Mouse (Mus musculus): ENCODE measurements at regions not wholly inside any gene's neighbourhood (a gene's known extent, or its start where the extent isn't known, plus 50 kb on each side); places are given as distances from the start of the nearest gene placed in this dataset.

GRCm38 (mm10) chr6:81697284-81697683 lies 226.2 kb upstream of the Gcfc2 start:
- H3K4me3 ChIP-seq (replicated peaks; ENCODE audit: extremely low read depth, low read depth, low read length), result no peak overlapping the region
- H3K4me1 ChIP-seq (ENCODE audit: control insufficient read depth, insufficient read depth, low read length), result no peaks in the 10 kb centered on the region
- WGBS, result 76% methylated on average over 7 of the region's 7 CpGs
- no peak for DNase-seq
- TF ChIP-seq CTCF (IDR thresholded peaks at IDR 0.05; ENCODE audit: insufficient read depth, low read length) (no peak), POLR2A (IDR thresholded peaks at IDR 0.05; ENCODE audit: borderline replicate concordance, extremely low read depth, low read depth, low read length) (no peak)

DNA sequence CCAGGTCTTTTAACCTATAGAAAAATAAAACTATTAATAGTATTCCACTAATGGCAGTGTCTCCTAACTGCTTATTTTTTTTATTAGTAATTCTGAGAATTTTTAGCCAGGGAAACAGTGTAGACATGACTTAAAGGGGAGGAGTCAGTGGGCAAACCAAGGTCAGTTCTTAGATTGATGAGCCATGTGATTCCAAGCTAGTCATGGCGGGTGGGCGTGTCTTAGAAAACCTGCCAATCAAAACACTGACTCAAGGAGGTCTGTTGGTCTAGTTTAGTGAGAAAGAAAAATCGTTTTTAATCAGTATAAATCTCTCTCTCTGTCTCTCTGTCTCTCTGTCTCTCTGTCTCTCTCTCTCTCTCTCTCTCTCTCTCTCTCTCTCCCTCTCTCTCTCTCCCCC lies 225.3 kb upstream of the Gcfc2 start:
- 70% methylated on average over 3 of the region's 3 CpGs for WGBS
- H3K4me3 ChIP-seq (replicated peaks; ENCODE audit: extremely low read depth, low read depth, low read length), result no peak overlapping the region
- H3K4me1 ChIP-seq (ENCODE audit: control insufficient read depth, insufficient read depth, low read length), result no peaks in the 10 kb centered on the region
- TF ChIP-seq CTCF (IDR thresholded peaks at IDR 0.05; ENCODE audit: insufficient read depth, low read length) (no peak), POLR2A (IDR thresholded peaks at IDR 0.05; ENCODE audit: borderline replicate concordance, extremely low read depth, low read depth, low read length) (no peak)
- no peak for DNase-seq

DNA sequence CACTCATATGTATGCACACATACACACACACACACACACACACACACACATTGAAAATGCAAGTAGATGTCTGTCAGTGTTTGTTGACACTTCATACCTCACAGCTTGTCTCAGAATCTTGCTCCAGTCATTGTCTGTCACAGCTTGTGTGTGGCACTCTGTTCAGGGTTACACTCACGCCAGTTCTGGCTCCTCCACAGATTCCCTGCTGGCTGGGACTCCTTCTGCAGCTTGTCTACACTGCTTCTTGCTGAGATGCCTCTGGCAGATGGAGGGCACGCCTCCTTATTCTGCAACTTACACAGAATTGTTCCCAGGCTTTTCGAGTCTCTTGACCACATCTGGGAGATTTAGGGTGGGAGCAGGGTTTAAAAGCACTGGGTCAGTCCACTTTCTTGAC lies 208.6 kb upstream of the Gcfc2 start:
- 56% methylated on average over 3 of the region's 3 CpGs for WGBS
- no peak overlapping the region for H3K4me3 ChIP-seq (replicated peaks; ENCODE audit: extremely low read depth, low read depth, low read length)
- TF ChIP-seq POLR2A (IDR thresholded peaks at IDR 0.05; ENCODE audit: borderline replicate concordance, extremely low read depth, low read depth, low read length) (no peak), CTCF (IDR thresholded peaks at IDR 0.05; ENCODE audit: insufficient read depth, low read length) (no peak)
- no peaks in the 10 kb centered on the region for H3K4me1 ChIP-seq (ENCODE audit: control insufficient read depth, insufficient read depth, low read length)
- no peak for DNase-seq

- Histone ChIP-seq H3K4me3 (replicated peaks; ENCODE audit: extremely low read depth, low read depth, low read length) (no peak overlapping the region), H3K4me1 (ENCODE audit: control insufficient read depth, insufficient read depth, low read length) (no peaks in the 10 kb centered on the region)
- WGBS, result 65% methylated on average over 5 of the region's 5 CpGs
- DNase-seq, result no peak
- TF ChIP-seq CTCF (IDR thresholded peaks at IDR 0.05; ENCODE audit: insufficient read depth, low read length) (no peak), POLR2A (IDR thresholded peaks at IDR 0.05; ENCODE audit: borderline replicate concordance, extremely low read depth, low read depth, low read length) (no peak)
Observed at GRCm38 (mm10) chr6:81716371-81716770, 207.1 kb upstream of the Gcfc2 start.

- 70% methylated on average over 4 of the region's 4 CpGs for WGBS
- DNase-seq, result no peak
- H3K4me1 ChIP-seq (ENCODE audit: control insufficient read depth, insufficient read depth, low read length), result no peaks in the 10 kb centered on the region
- no peak overlapping the region for H3K4me3 ChIP-seq (replicated peaks; ENCODE audit: extremely low read depth, low read depth, low read length)
- TF ChIP-seq POLR2A (IDR thresholded peaks at IDR 0.05; ENCODE audit: borderline replicate concordance, extremely low read depth, low read depth, low read length) (no peak), CTCF (IDR thresholded peaks at IDR 0.05; ENCODE audit: insufficient read depth, low read length) (no peak)
Observed at GRCm38 (mm10) chr6:81724601-81725545, 198.6 kb upstream of the Gcfc2 start.

GRCm38 (mm10) chr6:81731631-81732030 lies 191.8 kb upstream of the Gcfc2 start:
- WGBS, result 39% methylated on average over 5 of the region's 5 CpGs
- H3K4me3 ChIP-seq (replicated peaks; ENCODE audit: extremely low read depth, low read depth, low read length), result no peak overlapping the region
- no peak for TF ChIP-seq POLR2A (IDR thresholded peaks at IDR 0.05; ENCODE audit: borderline replicate concordance, extremely low read depth, low read depth, low read length)
- TF ChIP-seq CTCF (IDR thresholded peaks at IDR 0.05; ENCODE audit: insufficient read depth, low read length), result no peak
- DNase-seq, result no peak
- no peaks in the 10 kb centered on the region for H3K4me1 ChIP-seq (ENCODE audit: control insufficient read depth, insufficient read depth, low read length)

DNA sequence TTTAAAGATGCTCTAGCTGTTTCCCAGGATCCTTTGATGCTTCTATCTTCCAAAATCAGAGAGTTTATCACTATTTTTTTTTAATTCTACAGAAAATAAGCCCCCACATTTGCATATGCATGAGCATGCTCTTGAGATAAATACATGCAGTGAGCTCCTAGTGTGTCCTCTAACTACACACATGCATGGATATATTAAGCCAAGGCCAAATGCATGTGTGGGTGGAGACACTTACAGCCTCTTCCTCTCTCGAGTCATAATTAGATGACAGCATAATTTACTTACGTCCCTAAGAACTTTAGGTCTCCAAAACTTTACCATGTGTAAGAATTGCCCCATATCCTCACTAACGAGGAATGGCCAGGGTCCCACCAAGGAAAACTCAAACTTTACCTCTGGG lies 189.9 kb upstream of the Gcfc2 start:
- Histone ChIP-seq H3K4me3 (replicated peaks; ENCODE audit: extremely low read depth, low read depth, low read length) (no peak overlapping the region), H3K4me1 (ENCODE audit: control insufficient read depth, insufficient read depth, low read length) (no peaks in the 10 kb centered on the region)
- TF ChIP-seq POLR2A (IDR thresholded peaks at IDR 0.05; ENCODE audit: borderline replicate concordance, extremely low read depth, low read depth, low read length) (no peak), CTCF (IDR thresholded peaks at IDR 0.05; ENCODE audit: insufficient read depth, low read length) (no peak)
- 76% methylated on average over 3 of the region's 3 CpGs for WGBS
- DNase-seq, result no peak

DNA sequence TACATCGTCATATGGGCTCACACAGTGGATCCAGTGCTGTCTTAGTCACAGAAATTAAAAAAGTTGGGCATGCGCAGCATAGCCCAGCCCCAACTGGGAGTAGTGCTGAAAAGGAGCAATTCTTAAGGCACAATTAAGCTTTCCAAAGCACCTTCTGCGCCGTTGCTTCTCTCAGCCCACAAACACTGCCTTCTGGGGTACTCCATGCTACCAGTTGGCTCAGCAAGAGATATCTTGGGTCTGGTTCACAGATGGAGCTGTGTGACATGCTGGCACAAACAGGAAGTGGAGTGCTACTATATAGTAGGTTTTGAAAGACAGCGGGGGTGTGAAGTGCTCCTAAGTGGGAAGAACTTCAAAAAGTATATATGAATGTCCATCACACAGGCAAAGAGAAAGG lies 185.0 kb upstream of the Gcfc2 start:
- DNase-seq, result no peak
- WGBS, result 91% methylated on average over 5 of the region's 5 CpGs
- no peak for TF ChIP-seq CTCF (IDR thresholded peaks at IDR 0.05; ENCODE audit: insufficient read depth, low read length)
- TF ChIP-seq POLR2A (IDR thresholded peaks at IDR 0.05; ENCODE audit: borderline replicate concordance, extremely low read depth, low read depth, low read length), result no peak
- no peaks in the 10 kb centered on the region for H3K4me1 ChIP-seq (ENCODE audit: control insufficient read depth, insufficient read depth, low read length)
- no peak overlapping the region for H3K4me3 ChIP-seq (replicated peaks; ENCODE audit: extremely low read depth, low read depth, low read length)

- no peak for DNase-seq
- no peak for TF ChIP-seq CTCF (IDR thresholded peaks at IDR 0.05; ENCODE audit: insufficient read depth, low read length)
- no peaks in the 10 kb centered on the region for H3K4me1 ChIP-seq (ENCODE audit: control insufficient read depth, insufficient read depth, low read length)
- no peak overlapping the region for H3K4me3 ChIP-seq (replicated peaks; ENCODE audit: extremely low read depth, low read depth, low read length)
- WGBS, result 50% methylated on average over 3 of the region's 3 CpGs
Observed at GRCm38 (mm10) chr6:81749681-81750080, 173.8 kb upstream of the Gcfc2 start.

DNA sequence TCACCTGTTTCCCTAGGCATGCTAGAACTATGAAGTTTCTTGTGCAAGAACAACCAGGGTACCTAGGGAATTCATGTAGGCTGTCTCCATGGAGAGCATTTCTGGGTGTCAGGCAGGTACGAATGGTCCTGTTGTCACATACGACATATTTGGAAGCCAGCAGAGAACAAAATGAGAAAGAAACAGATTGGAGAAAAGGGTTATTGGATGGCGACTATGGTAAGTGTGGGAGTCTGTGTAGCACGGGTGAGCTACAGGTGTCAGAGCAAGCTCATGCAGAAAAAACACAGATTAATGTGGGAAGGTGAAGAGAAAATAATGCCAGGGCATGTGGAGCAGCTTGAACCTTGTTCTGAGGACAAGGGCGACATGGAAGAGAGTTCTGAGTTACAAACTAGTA lies 171.8 kb upstream of the Gcfc2 start:
- TF ChIP-seq CTCF (IDR thresholded peaks at IDR 0.05; ENCODE audit: insufficient read depth, low read length) (no peak), POLR2A (IDR thresholded peaks at IDR 0.05; ENCODE audit: borderline replicate concordance, extremely low read depth, low read depth, low read length) (no peak)
- WGBS, result 88% methylated on average over 5 of the region's 5 CpGs
- no peak overlapping the region for H3K4me3 ChIP-seq (replicated peaks; ENCODE audit: extremely low read depth, low read depth, low read length)

More for the DNA sequence above, 171.8 kb upstream of the Gcfc2 start:
- H3K4me1 ChIP-seq (ENCODE audit: control insufficient read depth, insufficient read depth, low read length), result no peaks in the 10 kb centered on the region
- no peak for DNase-seq

Measured in lung, adult 2 months (tissue).